Mouse (Mus musculus): ENCODE measurements around the gene B3gnt3.
"Not testable (repeated sequence)": the region's sequence is repeated elsewhere in the genome, so short reads cannot be mapped to it uniquely, and the experiment has no call there.

B3gnt3 gene

GRCm38 (mm10) chr8:71711574-71711973 is 10.0 kb upstream of the B3gnt3 start:
- DNase-seq (ENCODE audit: low read depth in 2 of 2, low spot score in 2 of 2), result no peak

DNA sequence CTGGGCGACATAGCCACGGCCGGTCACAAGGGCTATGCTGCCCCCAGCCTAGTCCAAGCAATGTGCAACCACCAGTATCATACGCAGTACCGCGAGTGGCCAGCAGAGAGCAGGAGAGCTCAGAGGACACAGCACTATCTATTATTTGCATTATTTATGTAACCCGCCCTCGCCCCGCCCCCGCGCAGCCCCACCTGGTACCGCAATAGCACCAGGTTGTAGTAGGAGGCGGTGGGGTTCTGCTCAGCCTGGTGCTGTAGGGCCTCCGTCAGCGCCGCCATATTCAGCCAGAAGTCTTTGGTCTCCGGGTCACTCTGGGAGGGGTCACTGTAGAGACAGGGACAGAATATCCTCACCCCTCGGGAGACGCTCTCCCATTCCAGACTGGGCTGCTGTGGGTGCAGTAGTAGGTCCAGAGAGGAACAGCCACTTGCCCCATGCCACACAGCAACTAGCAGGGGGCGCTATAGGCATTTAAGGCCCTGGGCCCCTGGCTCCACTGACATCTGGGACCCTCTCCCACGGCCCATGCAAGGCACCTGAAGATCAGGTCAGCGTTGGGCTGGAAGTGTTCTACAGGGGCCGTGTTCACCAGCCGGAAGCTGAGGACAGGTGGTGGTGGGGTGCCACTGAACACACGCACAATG is 8.3 kb upstream of the B3gnt3 start:
- peak; percentile 58 to 63 for DNase-seq (ENCODE audit: low read depth in 2 of 2, low spot score in 2 of 2)

GRCm38 (mm10) chr8:71709134-71709799 is 7.7 kb upstream of the B3gnt3 start:
- no peak for DNase-seq (ENCODE audit: low read depth in 2 of 2, low spot score in 2 of 2)

- peak; percentile 47 to 67 for DNase-seq (ENCODE audit: low read depth in 2 of 2, low spot score in 2 of 2)
Observed at GRCm38 (mm10) chr8:71707874-71708273, 6.3 kb upstream of the B3gnt3 start.

- DNase-seq (ENCODE audit: low read depth in 2 of 2, low spot score in 2 of 2), result not testable (repeated sequence)
Observed at GRCm38 (mm10) chr8:71703400-71703799, 1.8 kb upstream of the B3gnt3 start.

- DNase-seq (ENCODE audit: low read depth in 2 of 2, low spot score in 2 of 2), result no peak
Observed at GRCm38 (mm10) chr8:71702923-71703322, 1.3 kb upstream of the B3gnt3 start.

- DNase-seq (ENCODE audit: low read depth in 2 of 2, low spot score in 2 of 2), result no peak
Observed at GRCm38 (mm10) chr8:71702087-71702432, 471 bp upstream of the B3gnt3 start.

GRCm38 (mm10) chr8:71700493-71701269 is 908 bp downstream of the B3gnt3 start:
- DNase-seq (ENCODE audit: low read depth in 2 of 2, low spot score in 2 of 2), result no peak

DNA sequence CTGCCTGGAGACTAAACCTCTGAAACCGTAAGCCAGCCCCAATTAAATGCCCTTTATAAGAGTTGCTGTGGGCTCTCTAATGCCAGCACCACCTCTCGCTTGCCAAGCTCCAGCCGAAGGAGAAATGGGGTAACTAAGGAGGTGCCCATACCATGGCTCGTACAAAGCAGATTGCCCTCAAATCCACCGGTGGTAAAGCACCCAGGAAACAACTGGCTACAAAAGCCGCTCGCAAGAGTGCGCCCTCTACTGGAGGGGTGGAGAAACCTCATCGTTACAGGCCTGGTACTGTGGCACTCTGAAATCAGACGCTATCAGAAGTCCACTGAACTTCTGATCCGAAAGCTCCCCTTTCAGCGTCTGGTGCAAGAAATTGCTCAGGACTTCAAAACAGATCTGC is 6.1 kb downstream of the B3gnt3 start:
- not testable (repeated sequence) for DNase-seq (ENCODE audit: low read depth in 2 of 2, low spot score in 2 of 2)

GRCm38 (mm10) chr8:71693166-71694041 is 8.2 kb downstream of the B3gnt3 start:
- no peak for DNase-seq (ENCODE audit: low read depth in 2 of 2, low spot score in 2 of 2)

GRCm38 (mm10) chr8:71692509-71692908 is 9.1 kb downstream of the B3gnt3 start:
- peak; percentile 59 to 68 for DNase-seq (ENCODE audit: low read depth in 2 of 2, low spot score in 2 of 2)

GRCm38 (mm10) chr8:71689028-71689427 is 12.6 kb downstream of the B3gnt3 start, which contains the start of gene Insl3:
Gene Insl3 (plus strand): TSS chr8:71689214.
- DNase-seq (ENCODE audit: low read depth in 2 of 2, low spot score in 2 of 2), result no peak

GRCm38 (mm10) chr8:71687616-71688015 is 14.0 kb downstream of the B3gnt3 start:
- no peak for DNase-seq (ENCODE audit: low read depth in 2 of 2, low spot score in 2 of 2)

DNA sequence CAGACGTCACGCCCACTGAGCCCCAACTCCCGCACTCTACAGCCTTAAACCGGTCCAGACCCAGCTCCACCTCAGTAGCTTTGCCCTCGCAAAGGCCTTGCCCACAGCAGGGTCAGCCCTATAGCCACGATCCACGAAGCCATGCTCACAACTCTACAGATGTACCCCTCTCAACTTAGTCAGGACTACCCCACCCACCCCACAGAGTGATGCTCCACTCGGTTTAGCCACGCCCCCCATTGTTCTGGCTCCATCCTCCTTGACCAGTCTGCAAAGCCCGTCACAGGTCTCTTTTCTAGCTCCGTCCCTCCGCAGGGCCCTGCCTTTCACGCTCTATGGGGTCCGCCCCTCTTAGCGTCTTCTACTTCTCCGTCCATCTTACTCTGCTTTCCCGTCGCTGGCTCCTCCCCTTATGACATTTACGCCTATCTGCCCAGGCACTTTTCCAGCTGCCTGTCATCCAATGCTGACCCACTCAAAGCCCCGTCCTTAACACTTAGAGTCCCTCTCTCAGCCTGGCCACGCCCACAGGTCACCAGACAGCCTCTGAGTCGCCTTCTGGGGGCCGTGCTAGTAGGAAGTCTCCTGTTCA is 15.3 kb downstream of the B3gnt3 start:
- no peak for DNase-seq (ENCODE audit: low read depth in 2 of 2, low spot score in 2 of 2)

DNA sequence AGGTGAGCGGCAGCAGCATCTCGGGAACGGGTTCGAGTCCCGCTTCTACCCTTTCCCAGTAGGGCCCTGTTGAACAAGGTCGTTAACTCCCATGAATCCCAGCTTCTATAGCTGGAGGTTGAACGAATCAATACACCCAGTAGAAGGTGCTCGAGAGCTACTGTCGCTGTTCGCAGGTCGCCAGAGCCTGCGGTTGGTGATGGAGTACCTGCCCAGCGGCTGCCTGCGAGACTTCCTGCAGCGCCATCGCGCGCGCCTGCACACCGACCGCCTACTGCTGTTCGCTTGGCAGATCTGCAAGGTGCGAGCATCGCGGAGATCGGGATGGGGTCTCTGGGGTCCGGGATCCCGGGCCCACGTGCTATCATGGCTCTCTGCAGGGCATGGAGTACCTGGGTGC is 16.0 kb downstream of the B3gnt3 start:
- no peak for DNase-seq (ENCODE audit: low read depth in 2 of 2, low spot score in 2 of 2)

DNA sequence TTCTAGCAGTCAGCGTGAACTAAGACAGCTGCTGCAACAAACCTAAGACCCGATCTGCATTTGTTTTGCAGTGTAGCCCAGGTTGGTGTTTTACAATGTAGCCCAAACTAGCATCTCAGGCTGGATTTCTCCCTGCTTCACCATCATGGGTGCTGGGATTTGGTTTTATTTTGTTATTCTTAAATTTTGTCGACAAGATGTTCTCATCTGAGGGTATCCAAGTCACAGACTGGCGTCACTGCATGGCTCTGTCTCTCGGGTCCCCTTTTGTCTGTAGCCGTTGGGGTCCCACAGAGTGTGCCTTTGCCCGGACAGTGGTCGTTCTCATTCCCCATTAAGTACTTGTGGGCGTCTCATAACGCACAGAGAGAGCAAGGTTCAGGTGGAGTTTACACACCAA is 16.9 kb downstream of the B3gnt3 start:
- no peak for DNase-seq (ENCODE audit: low read depth in 2 of 2, low spot score in 2 of 2)

DNA sequence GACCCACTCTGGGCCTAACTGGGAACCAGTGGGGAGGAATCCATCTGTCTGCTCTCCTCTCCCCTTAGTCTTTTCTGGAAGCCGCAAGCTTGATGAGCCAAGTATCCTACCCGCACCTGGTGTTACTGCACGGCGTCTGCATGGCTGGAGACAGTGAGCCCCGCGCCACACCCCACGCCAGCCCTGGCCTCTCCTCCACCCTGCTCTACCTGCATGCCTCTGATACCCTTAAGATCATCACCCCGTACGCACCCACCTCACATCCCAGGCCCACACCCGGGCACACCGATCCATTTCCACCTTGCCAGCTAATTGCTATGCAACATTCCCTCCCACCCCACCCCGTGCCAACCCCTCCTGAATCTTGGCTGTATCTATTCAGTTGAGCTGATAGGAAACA is 18.8 kb downstream of the B3gnt3 start:
- no peak for DNase-seq (ENCODE audit: low read depth in 2 of 2, low spot score in 2 of 2)

- no peak for DNase-seq (ENCODE audit: low read depth in 2 of 2, low spot score in 2 of 2)
Observed at GRCm38 (mm10) chr8:71681369-71681915, 20.1 kb downstream of the B3gnt3 start.

GRCm38 (mm10) chr8:71680471-71680870 is 21.1 kb downstream of the B3gnt3 start:
- no peak for DNase-seq (ENCODE audit: low read depth in 2 of 2, low spot score in 2 of 2)

DNA sequence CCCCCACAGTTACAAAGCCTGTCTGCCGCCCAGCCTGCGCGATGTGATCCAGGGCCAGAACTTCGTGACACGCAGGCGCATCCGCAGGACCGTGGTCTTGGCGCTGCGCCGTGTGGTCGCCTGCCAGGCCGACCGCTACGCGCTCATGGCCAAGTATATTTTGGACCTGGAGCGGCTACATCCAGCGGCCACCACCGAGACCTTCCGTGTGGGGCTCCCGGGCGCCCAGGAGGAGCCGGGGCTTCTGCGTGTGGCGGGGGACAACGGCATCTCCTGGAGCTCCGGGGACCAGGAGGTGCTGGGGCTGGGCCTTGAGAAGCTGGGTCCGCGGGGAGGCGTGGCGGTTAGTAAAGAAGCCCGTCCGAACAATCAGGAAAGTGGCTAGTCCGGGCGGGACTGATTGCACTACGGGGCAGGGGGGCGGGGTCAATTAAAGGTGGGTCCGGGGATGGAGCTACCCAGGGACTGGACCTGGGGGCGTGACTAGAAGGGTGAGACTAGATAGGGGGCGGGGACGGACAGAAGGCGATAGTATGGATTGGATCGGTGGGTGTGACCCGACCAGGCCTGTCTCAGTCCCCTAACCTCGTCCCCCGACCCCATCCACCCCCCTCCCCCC is 21.9 kb downstream of the B3gnt3 start:
- no peak for DNase-seq (ENCODE audit: low read depth in 2 of 2, low spot score in 2 of 2)

All from CD8-positive naive resting alpha-beta T cell, adult 2 months (primary cell).